Mouse (Mus musculus) liver, embryonic 14.5 days (tissue): Measurements from ENCODE around the gene Cd44.

ENCODE experiments used
- CTCF ChIP-seq: IDR thresholded peaks from 2 replicates; pipeline ENCODE4 v1.5.1; 2016; ENCODE audit warnings: antibody characterized with exemption, low read depth, control low read depth
- EP300 ChIP-seq: IDR thresholded peaks from 2 replicates; pipeline ENCODE4 v1.6.1; 2016; ENCODE audit warnings: antibody characterized with exemption, low read depth

DNA sequence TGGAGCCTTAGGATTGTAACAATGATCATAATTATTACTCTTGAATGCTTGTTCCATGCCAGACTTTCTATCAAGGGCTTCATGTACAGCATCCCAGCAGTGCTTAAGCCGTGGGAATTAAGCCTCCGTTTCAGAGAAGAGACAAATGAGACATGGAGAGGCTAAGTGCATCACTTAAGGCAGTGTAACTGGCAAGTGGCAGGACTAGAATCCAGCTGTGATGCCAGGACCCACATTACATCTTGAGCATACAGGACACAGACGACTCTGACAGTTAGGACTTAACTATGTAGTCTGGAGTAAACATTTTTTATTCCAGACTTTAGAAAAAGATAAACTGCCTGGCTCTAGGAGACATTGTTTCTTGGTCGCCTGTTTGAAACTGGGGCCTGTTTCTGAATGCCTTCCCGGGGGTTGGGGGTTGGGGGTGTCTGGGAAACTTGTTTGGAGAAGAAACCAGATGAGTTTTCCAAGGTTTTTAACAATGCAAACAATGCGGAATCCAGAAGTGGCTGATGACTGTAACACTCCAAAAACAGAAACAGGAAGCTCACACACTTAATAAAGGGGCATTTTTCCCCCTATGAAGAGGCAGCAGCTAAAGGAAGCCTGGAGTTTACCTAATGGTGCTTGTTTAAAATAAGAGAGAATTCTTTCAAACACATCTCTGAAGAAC lies 18.7 kb downstream of the Cd44 start:
- TF ChIP-seq EP300 (no peak), CTCF (no peak)
